Mouse (Mus musculus) stomach, postnatal 0 days (tissue): ENCODE data around the gene Itga3. TPM values are rescaled to one million over a fixed set of nuclear protein-coding genes. Genes with fewer than 3 reads are reported as not detected.

Experiments
- ATAC-seq: fragments of 200-750 bp; cut with Nextera tagmentation; 2 replicates; pipeline ENCODE4 v1.8.0; 2017; ENCODE audit not compliant: low FRiP score, low TSS enrichment
- DNase-seq: peaks from one replicate; pipeline ENCODE4 v3.0.0-alpha.2; 2016; ENCODE audit warnings: low spot score
- H3K27ac ChIP-seq: fragments of 300-500 bp; sonication (generic); replicated peaks from 2 replicates; pipeline ENCODE4 v1.5.1; 2014; ENCODE audit warnings: mild to moderate bottlenecking, control low read depth
- H3K27me3 ChIP-seq: fragments of 300-500 bp; sonication (generic); 2 replicates; pipeline ENCODE4 v1.6.1; 2014; ENCODE audit warnings: low read length; ENCODE audit not compliant: control insufficient read depth, insufficient read depth
- H3K36me3 ChIP-seq: fragments of 300-500 bp; sonication (generic); 2 replicates; pipeline ENCODE4 v1.6.1; 2014; ENCODE audit warnings: low read length, mixed read lengths; ENCODE audit not compliant: control insufficient read depth, insufficient read depth
- H3K4me1 ChIP-seq: fragments of 300-500 bp; sonication (generic); replicated peaks from 2 replicates; pipeline ENCODE4 v1.6.1; 2014; ENCODE audit warnings: antibody characterized with exemption; ENCODE audit not compliant: control insufficient read depth, insufficient read depth
- H3K4me2 ChIP-seq: fragments of 300-500 bp; sonication (generic); replicated peaks from 2 replicates; pipeline ENCODE4 v1.6.1; 2014; ENCODE audit warnings: low read depth, mild to moderate bottlenecking, control low read depth, moderate library complexity
- H3K4me3 ChIP-seq: fragments of 300-500 bp; sonication (generic); 2 replicates; pipeline ENCODE4 v1.5.1; 2014; ENCODE audit warnings: low read depth, low read length, control low read depth
- H3K9ac ChIP-seq: fragments of 300-500 bp; sonication (generic); 2 replicates; pipeline ENCODE4 v1.6.1; 2014; ENCODE audit warnings: mild to moderate bottlenecking, low read length, control low read depth, mixed read lengths
- H3K9me3 ChIP-seq: fragments of 300-500 bp; sonication (generic); 2 replicates; pipeline ENCODE4 v1.6.1; 2016; ENCODE audit warnings: low read length; ENCODE audit not compliant: control insufficient read depth
- CTCF ChIP-seq: IDR thresholded peaks from 2 replicates; pipeline ENCODE4 v1.5.1; 2016; ENCODE audit warnings: antibody characterized with exemption, low read depth, mild to moderate bottlenecking, moderate library complexity
- EP300 ChIP-seq: optimal IDR thresholded peaks from 2 replicates; pipeline ENCODE3; 2016; ENCODE audit warnings: antibody characterized with exemption
- WGBS: fragments of 180-500 bp; shearing (Covaris S2); extraction: QIAGEN DNeasy Blood & Tissue Kit; methylation state at CpG from one replicate; pipeline ENCODE4 v1.1.7; 2014; 5-methylcytosine and 5-hydroxymethylcytosine counted together
- polyA plus RNA-seq: library from polyadenylated mRNA; unstranded; fragments of >200 nt; fragmentation: Nextera tagmentation; extraction: Ambion mirVana; gene quantifications from 2 replicates; pipeline ENCODE4 v1.2.1, GENCODE M21; 2015

Itga3 gene
- polyA plus RNA-seq, 1 experiment from 2014 or later = 15.6 TPM

GRCm38 (mm10) chr11:94994947-94995772 is 81.4 kb downstream of the Itga3 start:
- 0 out of 2 replicates have a peak overlapping the region, but pooled peaks have one; percentile 90 for H3K4me3 ChIP-seq

More at GRCm38 (mm10) chr11:94994947-94995772, 81.4 kb downstream of the Itga3 start:
- no peak overlapping the region for H3K27ac ChIP-seq
- 77% methylated on average over 11 of the region's 11 CpGs for WGBS
- peaks cover 11% of the 10 kb centered on the region; the same call in 1 of the 2 replicates for H3K36me3 ChIP-seq
- no peak for ATAC-seq
- H3K9ac ChIP-seq = peak overlapping the region; percentile 2
- H3K27me3 ChIP-seq = no peaks in the 10 kb centered on the region
- H3K4me1 ChIP-seq = peaks cover 12% of the 10 kb centered on the region; the same call in 1 of the 2 replicates
- no peaks in the 10 kb centered on the region for H3K9me3 ChIP-seq
- no peak for TF ChIP-seq EP300
- TF ChIP-seq CTCF = no peak
- no peak for DNase-seq
- peak overlapping the region; percentile 99 for H3K4me2 ChIP-seq

Other genes with a start within 250 kb of the Itga3 start
- 816 and 869 TPM in 2 replicates for gene Col1a1, start 140.6 kb downstream of the Itga3 start, polyA plus RNA-seq
- gene Hils1, start 109.2 kb downstream of the Itga3 start, polyA plus RNA-seq = not detected in 2 replicates
- 0.47 and 0.80 TPM in 2 replicates for gene Sgca, start 100.5 kb downstream of the Itga3 start, polyA plus RNA-seq
- 4.9 and 5.4 TPM in 2 replicates for gene Ppp1r9b, start 85.8 kb downstream of the Itga3 start, polyA plus RNA-seq
- 6.7 and 7.2 TPM in 2 replicates for gene Samd14, start 66.9 kb downstream of the Itga3 start, polyA plus RNA-seq
- gene Pdk2, start 35.4 kb downstream of the Itga3 start, polyA plus RNA-seq = 29.8 and 39.0 TPM in 2 replicates
- 8.0 and 8.5 TPM in 2 replicates for gene Dlx3, start 43.3 kb upstream of the Itga3 start, polyA plus RNA-seq
- 1.6 and 1.7 TPM in 2 replicates for gene Dlx4, start 69.5 kb upstream of the Itga3 start, polyA plus RNA-seq
- 0.25 and 0.29 TPM in 2 replicates for gene Tac4, start 184.7 kb upstream of the Itga3 start, polyA plus RNA-seq
- 25.0 and 27.2 TPM in 2 replicates for gene Kat7, start 233.4 kb upstream of the Itga3 start, polyA plus RNA-seq